Mouse (Mus musculus): ENCODE results near the gene Dpy30. TPM values are rescaled to one million over a fixed set of nuclear protein-coding genes. Genes with fewer than 3 reads are reported as not detected.

The Dpy30 gene
- 279 and 285 TPM in 2 replicates for polyA plus RNA-seq (2015; fragmentation: Nextera tagmentation; extraction: Ambion mirVana)

GRCm38 (mm10) chr17:74323844-74324243, at the start of gene Dpy30:
Gene Dpy30, minus strand, starts transcription at chr17:74323944.

DNA sequence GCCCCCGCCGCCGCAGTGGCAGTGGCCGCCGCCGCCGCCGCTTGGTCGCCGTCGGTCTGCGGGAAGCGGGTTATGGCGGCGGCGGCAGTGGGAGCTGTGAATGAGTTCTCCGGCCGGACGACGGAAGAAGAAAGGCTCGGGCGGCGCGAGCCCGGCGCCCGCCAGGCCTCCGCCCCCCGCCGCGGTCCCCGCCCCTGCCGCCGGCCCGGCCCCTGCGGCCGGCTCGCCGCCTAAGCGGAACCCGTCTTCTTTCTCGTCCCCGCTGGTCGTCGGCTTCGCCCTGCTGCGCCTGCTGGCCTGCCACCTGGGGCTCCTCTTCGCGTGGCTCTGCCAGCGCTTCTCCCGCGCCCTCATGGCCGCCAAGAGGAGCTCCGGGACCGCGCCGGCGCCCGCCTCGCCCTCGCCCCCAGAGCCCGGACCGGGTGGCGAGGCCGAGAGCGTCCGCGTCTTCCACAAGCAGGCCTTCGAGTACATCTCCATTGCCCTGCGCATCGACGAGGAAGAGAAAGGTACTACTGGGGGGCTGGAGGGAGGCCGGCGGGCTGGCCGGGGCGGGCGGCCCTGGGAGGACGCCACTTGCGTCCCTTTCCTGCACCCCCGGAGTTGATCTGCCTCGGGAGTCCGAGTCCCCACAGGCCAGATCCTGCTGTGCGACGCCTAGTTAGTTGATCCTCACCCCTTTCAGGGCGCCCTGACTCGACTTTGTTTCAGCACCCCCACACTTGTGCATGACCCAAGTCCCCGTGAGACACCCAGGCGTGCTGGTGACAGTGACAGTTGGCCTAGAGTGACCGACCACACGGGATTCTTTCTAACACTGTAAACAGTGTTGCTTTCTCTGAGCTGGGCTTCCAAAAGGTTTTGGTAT, 15.4 kb upstream of the Dpy30 start, which contains the start of gene Spast:
Gene Spast, plus strand, starts transcription at position 51 of the 868 bp plus-strand sequence.

DNA sequence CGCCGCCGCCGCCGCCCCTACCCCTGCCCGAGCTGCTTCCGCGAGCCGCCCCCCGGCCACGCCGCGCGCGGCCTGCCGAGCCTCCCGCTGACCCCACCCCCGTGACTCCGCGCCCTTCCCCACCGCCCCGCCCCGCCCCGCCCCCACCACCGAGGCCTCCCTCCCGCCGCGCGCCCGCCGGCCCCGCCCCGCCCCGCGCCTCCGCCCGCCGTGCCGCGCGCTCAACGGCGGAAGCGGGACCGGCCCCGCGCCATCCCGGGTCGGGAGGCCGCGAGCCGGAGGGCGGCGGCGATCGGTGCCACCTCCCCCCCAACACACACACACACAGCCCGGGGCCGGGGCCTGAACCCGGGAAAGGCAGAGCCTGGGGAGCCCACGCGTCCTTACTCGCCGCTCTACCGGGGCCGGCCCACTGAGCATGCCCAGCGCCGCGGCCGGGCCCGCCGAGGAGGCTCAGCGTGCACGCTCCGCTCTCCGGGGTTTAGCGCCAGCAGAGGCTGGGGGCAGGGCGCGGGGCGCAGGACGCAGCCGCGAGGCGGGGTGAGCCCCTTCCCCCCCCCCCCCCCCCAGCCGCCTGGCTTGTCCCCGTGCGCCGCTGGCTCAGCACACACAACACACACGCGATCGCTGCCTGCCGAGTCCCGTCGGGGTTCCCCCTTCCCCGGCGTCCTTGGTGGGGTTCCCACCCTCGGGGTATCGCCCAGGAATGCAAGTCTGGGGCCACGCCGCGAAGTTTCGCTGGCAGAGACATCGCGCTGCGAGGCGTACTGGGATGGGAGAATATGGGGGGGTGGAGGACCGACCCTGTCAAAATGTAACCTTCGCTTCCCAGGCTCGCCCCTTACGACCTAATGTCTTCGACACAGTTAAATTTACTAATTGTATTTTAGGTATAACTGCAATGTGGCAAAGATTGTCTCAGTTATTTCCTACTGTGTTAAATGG, 28.4 kb downstream of the Dpy30 start, which contains the start of gene Memo1:
Gene Memo1, minus strand, starts transcription at position 496 of the 945 bp plus-strand sequence.

Other genes starting within 250 kb of the Dpy30 start
- 77.2 and 91.3 TPM in 2 replicates for gene Memo1, start 28.4 kb downstream of the Dpy30 start, polyA plus RNA-seq (2015; fragmentation: Nextera tagmentation; extraction: Ambion mirVana)
- 12.3 and 12.7 TPM in 2 replicates for gene Spast, start 15.0 kb upstream of the Dpy30 start, polyA plus RNA-seq (2015; fragmentation: Nextera tagmentation; extraction: Ambion mirVana)
- gene Slc30a6, start 71.7 kb upstream of the Dpy30 start, polyA plus RNA-seq (2015; fragmentation: Nextera tagmentation; extraction: Ambion mirVana) = 21.8 and 39.9 TPM in 2 replicates
- 0.37 and 0.60 TPM in 2 replicates for gene Nlrc4, start 135.2 kb upstream of the Dpy30 start, polyA plus RNA-seq (2015; fragmentation: Nextera tagmentation; extraction: Ambion mirVana)
- gene Yipf4, start 165.5 kb upstream of the Dpy30 start, polyA plus RNA-seq (2015; fragmentation: Nextera tagmentation; extraction: Ambion mirVana) = 105 and 141 TPM in 2 replicates
- 56.8 and 70.3 TPM in 2 replicates for gene Birc6, start 204.4 kb upstream of the Dpy30 start, polyA plus RNA-seq (2015; fragmentation: Nextera tagmentation; extraction: Ambion mirVana)

Data from adrenal gland, postnatal 0 days (tissue).